Mouse (Mus musculus): ENCODE measurements at regions not wholly inside any gene's neighbourhood (a gene's known extent, or its start where the extent isn't known, plus 50 kb on each side); places are given as distances from the start of the nearest gene placed in this dataset.

DNA sequence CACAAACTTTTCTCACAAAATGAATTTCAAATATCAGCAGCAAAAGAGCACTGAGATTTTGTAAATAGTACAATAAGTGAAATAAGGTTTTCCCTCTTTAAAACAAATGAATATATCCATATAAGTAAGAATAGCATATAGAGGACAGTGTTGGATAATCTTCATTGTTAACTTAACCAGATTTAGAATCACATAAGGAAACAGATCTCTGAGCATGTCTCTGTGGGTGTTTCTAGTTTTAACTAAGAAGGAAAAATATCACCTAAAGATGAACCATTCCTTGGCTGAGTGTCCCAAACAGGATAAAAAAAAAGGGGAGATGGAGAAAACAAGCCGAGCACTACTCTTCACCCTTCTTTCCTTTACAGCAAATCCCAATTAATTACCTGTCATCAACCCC lies 690.4 kb upstream of the Msl3l2 start:
- no peak overlapping the region for H3K4me2 ChIP-seq (ENCODE audit: low read depth)

DNA sequence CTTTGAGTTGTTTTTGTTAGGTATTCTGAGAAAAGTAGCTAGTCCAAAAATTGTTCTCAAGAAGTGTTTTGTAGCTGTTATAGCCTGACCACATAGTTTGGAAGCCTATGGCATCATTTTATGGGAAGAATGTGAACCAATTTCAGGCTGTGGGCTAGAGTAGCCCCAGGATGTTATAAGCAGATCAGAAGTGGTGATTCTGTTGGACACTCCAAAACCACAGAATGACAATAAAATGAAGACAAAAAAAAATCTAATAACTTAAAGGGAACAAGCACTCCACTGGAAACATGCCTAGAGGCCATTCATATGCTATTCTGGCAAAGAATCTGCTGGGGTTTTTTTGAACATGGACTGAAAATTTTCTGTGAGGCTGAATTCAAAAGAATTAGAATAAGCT lies 689.9 kb upstream of the Msl3l2 start:
- Histone ChIP-seq H3ac (ENCODE audit: control insufficient read depth, insufficient read length) (no peak overlapping the region), H3K36me3 (ENCODE audit: control insufficient read depth, insufficient read depth) (no peaks in the 10 kb centered on the region), H3K4me3 (no peak overlapping the region), H3K27me3 (ENCODE audit: control insufficient read depth, insufficient read depth, insufficient read length) (no peaks in the 10 kb centered on the region), H3K79me2 (ENCODE audit: control insufficient read depth, insufficient read depth) (no peaks in the 10 kb centered on the region), H3K4me2 (ENCODE audit: low read depth) (peak overlapping the region; percentile 40)
- TF ChIP-seq CEBPB (IDR thresholded peaks at IDR 0.05; ENCODE audit: insufficient read depth, poor library complexity, severe bottlenecking) (0 out of 2 replicates have a peak, but pooled peaks have one; percentile 19), E2F4 (IDR thresholded peaks at IDR 0.05; ENCODE audit: insufficient read depth) (no peak)

More for the DNA sequence above, 690.4 kb upstream of the Msl3l2 start:
- Histone ChIP-seq H3ac (ENCODE audit: control insufficient read depth, insufficient read length) (no peak overlapping the region), H3K36me3 (ENCODE audit: control insufficient read depth, insufficient read depth) (no peaks in the 10 kb centered on the region), H3K4me3 (no peak overlapping the region), H3K79me2 (ENCODE audit: control insufficient read depth, insufficient read depth) (no peaks in the 10 kb centered on the region), H3K27me3 (ENCODE audit: control insufficient read depth, insufficient read depth, insufficient read length) (no peaks in the 10 kb centered on the region)
- no peak for TF ChIP-seq CEBPB (IDR thresholded peaks at IDR 0.05; ENCODE audit: insufficient read depth, poor library complexity, severe bottlenecking)
- TF ChIP-seq USF1 (IDR thresholded peaks at IDR 0.05; ENCODE audit: low read depth): no peak
- TF ChIP-seq SRF (IDR thresholded peaks at IDR 0.05; ENCODE audit: control insufficient read depth, insufficient read length, low read depth): no peak
- TF ChIP-seq TCF12 (IDR thresholded peaks at IDR 0.05; ENCODE audit: insufficient read depth, poor library complexity, severe bottlenecking): no peak
- TF ChIP-seq MYOD1 (IDR thresholded peaks at IDR 0.05; ENCODE audit: control insufficient read depth in 1 of 3, insufficient read length in 2 of 3, low read depth in 2 of 3): no peak
- TF ChIP-seq REST (IDR thresholded peaks at IDR 0.05; ENCODE audit: insufficient read depth, insufficient read length): no peak
- TF ChIP-seq MYOG (IDR thresholded peaks at IDR 0.05; ENCODE audit: control insufficient read depth in 1 of 3, insufficient read depth in 1 of 3, insufficient read length in 2 of 3, low read depth in 2 of 3): no peak
- TF ChIP-seq POLR2AphosphoS2 (IDR thresholded peaks at IDR 0.05; ENCODE audit: insufficient read length, low read depth): no peak
- TF ChIP-seq MAX (IDR thresholded peaks at IDR 0.05; ENCODE audit: low read depth): no peak
- no peak for TF ChIP-seq POLR2A (IDR thresholded peaks at IDR 0.05; ENCODE audit: insufficient read length, low read depth)
- no peak for TF ChIP-seq E2F4 (IDR thresholded peaks at IDR 0.05; ENCODE audit: insufficient read depth)
- no peak for TF ChIP-seq TCF3 (IDR thresholded peaks at IDR 0.05; ENCODE audit: insufficient read length, low read depth)

DNA sequence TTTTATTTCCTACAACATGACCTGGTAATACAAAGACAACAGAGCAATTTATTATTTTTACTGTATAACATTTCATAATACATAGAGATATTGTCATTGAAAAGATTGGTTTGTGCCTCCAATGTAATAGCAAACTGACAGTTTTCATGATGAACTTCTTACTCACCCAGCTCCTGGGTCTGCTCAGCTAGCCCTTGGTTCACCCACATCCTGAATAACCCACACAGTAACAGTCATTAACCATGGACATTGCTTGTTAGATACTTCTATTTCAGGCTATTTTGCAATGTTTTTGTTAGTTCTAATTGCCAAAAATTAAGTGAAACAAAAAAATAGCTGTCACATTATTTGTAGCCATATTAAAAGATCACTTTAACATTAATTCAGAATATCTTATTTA lies 684.3 kb upstream of the Msl3l2 start:
- TF ChIP-seq SRF (IDR thresholded peaks at IDR 0.05; ENCODE audit: control insufficient read depth, insufficient read length, low read depth) (no peak), E2F4 (IDR thresholded peaks at IDR 0.05; ENCODE audit: insufficient read depth) (no peak), CEBPB (IDR thresholded peaks at IDR 0.05; ENCODE audit: insufficient read depth, poor library complexity, severe bottlenecking) (no peak), MYOD1 (IDR thresholded peaks at IDR 0.05; ENCODE audit: control insufficient read depth in 1 of 3, insufficient read length in 2 of 3, low read depth in 2 of 3) (no peak), POLR2AphosphoS2 (IDR thresholded peaks at IDR 0.05; ENCODE audit: insufficient read length, low read depth) (no peak), TCF12 (IDR thresholded peaks at IDR 0.05; ENCODE audit: insufficient read depth, poor library complexity, severe bottlenecking) (no peak), REST (IDR thresholded peaks at IDR 0.05; ENCODE audit: insufficient read depth, insufficient read length) (no peak), MYOG (IDR thresholded peaks at IDR 0.05; ENCODE audit: control insufficient read depth in 1 of 3, insufficient read depth in 1 of 3, insufficient read length in 2 of 3, low read depth in 2 of 3) (no peak), USF1 (IDR thresholded peaks at IDR 0.05; ENCODE audit: low read depth) (no peak), TCF3 (IDR thresholded peaks at IDR 0.05; ENCODE audit: insufficient read length, low read depth) (no peak), MAX (IDR thresholded peaks at IDR 0.05; ENCODE audit: low read depth) (no peak), POLR2A (IDR thresholded peaks at IDR 0.05; ENCODE audit: insufficient read length, low read depth) (no peak)
- H3K36me3 ChIP-seq (ENCODE audit: control insufficient read depth, insufficient read depth): no peaks in the 10 kb centered on the region
- no peaks in the 10 kb centered on the region for H3K79me2 ChIP-seq (ENCODE audit: control insufficient read depth, insufficient read depth)
- no peak overlapping the region for H3K4me3 ChIP-seq
- H3K4me2 ChIP-seq (ENCODE audit: low read depth): no peak overlapping the region
- H3K27me3 ChIP-seq (ENCODE audit: control insufficient read depth, insufficient read depth, insufficient read length): no peaks in the 10 kb centered on the region
- H3ac ChIP-seq (ENCODE audit: control insufficient read depth, insufficient read length): no peak overlapping the region

DNA sequence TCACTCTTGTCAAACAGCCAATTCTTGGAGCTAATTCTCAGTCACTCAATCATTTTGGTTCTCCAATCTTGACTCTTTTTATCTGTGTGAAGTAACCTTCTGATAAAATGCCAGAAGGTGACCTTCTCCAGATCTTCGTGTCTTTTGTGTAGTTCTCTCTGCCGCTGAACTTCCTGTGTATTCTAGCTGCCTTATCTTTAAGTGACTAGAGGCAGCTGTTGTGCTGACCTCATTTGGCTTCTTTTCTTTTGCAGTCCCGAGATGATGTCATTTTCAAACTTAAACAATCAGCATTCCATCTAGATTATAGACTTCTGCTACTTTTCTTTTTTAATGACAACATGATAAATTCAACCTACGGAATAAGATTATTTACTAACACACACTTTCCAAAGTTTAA lies 681.8 kb upstream of the Msl3l2 start:
- TF ChIP-seq MYOD1 (IDR thresholded peaks at IDR 0.05; ENCODE audit: control insufficient read depth in 1 of 3, insufficient read length in 2 of 3, low read depth in 2 of 3) (peak in 2 of 3 experiments; percentile 39 to 51), TCF3 (IDR thresholded peaks at IDR 0.05; ENCODE audit: insufficient read length, low read depth) (no peak)
- H3K4me3 ChIP-seq: no peak overlapping the region
- no peaks in the 10 kb centered on the region for H3K79me2 ChIP-seq (ENCODE audit: control insufficient read depth, insufficient read depth)
- H3K4me2 ChIP-seq (ENCODE audit: low read depth): no peak overlapping the region
- H3K27me3 ChIP-seq (ENCODE audit: control insufficient read depth, insufficient read depth, insufficient read length): no peaks in the 10 kb centered on the region
- no peaks in the 10 kb centered on the region for H3K36me3 ChIP-seq (ENCODE audit: control insufficient read depth, insufficient read depth)
- no peak overlapping the region for H3ac ChIP-seq (ENCODE audit: control insufficient read depth, insufficient read length)

Measured in myocyte (in vitro differentiated cells).